Mouse (Mus musculus) heart, adult 18-20 months (tissue): ENCODE data around the gene Atxn1. TPM values are rescaled to one million over a fixed set of nuclear protein-coding genes. Genes with fewer than 3 reads are reported as not detected.
A peak's percentile ranks its signal among the peaks of the same experiment; 100 is the strongest.

Source experiments
- DNase-seq, 2 experiments: peaks; one replicate each; pipeline ENCODE4 v3.0.0; 2021 to 2022; ENCODE audit warnings: mixed read lengths in 1 of 2
- total RNA-seq, 2 experiments: library from RNA; stranded (reverse); gene quantifications; 2 replicates each; pipeline ENCODE4 v1.2.3; 2021

The Atxn1 gene
- total RNA-seq, 2 experiments from 2014 or later = 28.5 to 34.3 TPM

- peak in 1 of 2 experiments; percentile 37 for DNase-seq
Observed at GRCm38 (mm10) chr13:45724507-45725259, 240.1 kb downstream of the Atxn1 start.

GRCm38 (mm10) chr13:45722885-45723284 is 241.9 kb downstream of the Atxn1 start:
- DNase-seq = no peak

GRCm38 (mm10) chr13:45721621-45722020 is 243.2 kb downstream of the Atxn1 start:
- DNase-seq = peak; percentile 62 to 83

- DNase-seq = no peak
Observed at GRCm38 (mm10) chr13:45718850-45719249, 246.0 kb downstream of the Atxn1 start.

- no peak for DNase-seq
Observed at GRCm38 (mm10) chr13:45715583-45716180, 249.1 kb downstream of the Atxn1 start.

- DNase-seq = no peak
Observed at GRCm38 (mm10) chr13:45710041-45710440, 254.8 kb downstream of the Atxn1 start.

GRCm38 (mm10) chr13:45709402-45709801 is 255.4 kb downstream of the Atxn1 start:
- DNase-seq = no peak

- DNase-seq = no peak
Observed at GRCm38 (mm10) chr13:45701296-45701790, 263.5 kb downstream of the Atxn1 start.

GRCm38 (mm10) chr13:45698982-45699381 is 265.8 kb downstream of the Atxn1 start:
- DNase-seq = no peak

- DNase-seq = no peak
Observed at GRCm38 (mm10) chr13:45696009-45696408, 268.8 kb downstream of the Atxn1 start.

- no peak for DNase-seq
Observed at GRCm38 (mm10) chr13:45694921-45695437, 269.8 kb downstream of the Atxn1 start.

GRCm38 (mm10) chr13:45693953-45694352 is 270.9 kb downstream of the Atxn1 start:
- no peak for DNase-seq

GRCm38 (mm10) chr13:45693534-45693933 is 271.3 kb downstream of the Atxn1 start:
- peak; percentile 28 to 43 for DNase-seq

GRCm38 (mm10) chr13:45693126-45693525 is 271.7 kb downstream of the Atxn1 start:
- no peak for DNase-seq

GRCm38 (mm10) chr13:45692440-45692839 is 272.4 kb downstream of the Atxn1 start:
- peak; percentile 41 to 45 for DNase-seq

- peak; percentile 22 to 29 for DNase-seq
Observed at GRCm38 (mm10) chr13:45690426-45690825, 274.4 kb downstream of the Atxn1 start.

GRCm38 (mm10) chr13:45688864-45689263 is 275.9 kb downstream of the Atxn1 start:
- DNase-seq = no peak

GRCm38 (mm10) chr13:45687581-45687980 is 277.2 kb downstream of the Atxn1 start:
- DNase-seq = no peak

- no peak for DNase-seq
Observed at GRCm38 (mm10) chr13:45686309-45686582, 278.6 kb downstream of the Atxn1 start.

GRCm38 (mm10) chr13:45685575-45686308 is 279.1 kb downstream of the Atxn1 start:
- DNase-seq = no peak

GRCm38 (mm10) chr13:45684891-45685311 is 279.9 kb downstream of the Atxn1 start:
- DNase-seq = no peak

GRCm38 (mm10) chr13:45683991-45684390 is 280.8 kb downstream of the Atxn1 start:
- DNase-seq = no peak

- peak; percentile 60 to 79 for DNase-seq
Observed at GRCm38 (mm10) chr13:45681196-45681595, 283.6 kb downstream of the Atxn1 start.
